Mouse (Mus musculus) lung, adult 2 months (tissue): Measurements from ENCODE around the gene Gm49387.

Experiments used
- CTCF ChIP-seq: fragments of 200-500 bp; IDR thresholded peaks from 2 replicates; pipeline ENCODE4 v1.5.1; 2011; ENCODE audit warnings: mild to moderate bottlenecking, low read length, control low read depth; ENCODE audit not compliant: insufficient read depth
- POLR2A ChIP-seq: fragments of 200-500 bp; IDR thresholded peaks from 2 replicates; pipeline ENCODE4 v1.6.1; 2011; ENCODE audit warnings: low read depth, mild to moderate bottlenecking, control low read depth, low read length, borderline replicate concordance; ENCODE audit errors: extremely low read depth

DNA sequence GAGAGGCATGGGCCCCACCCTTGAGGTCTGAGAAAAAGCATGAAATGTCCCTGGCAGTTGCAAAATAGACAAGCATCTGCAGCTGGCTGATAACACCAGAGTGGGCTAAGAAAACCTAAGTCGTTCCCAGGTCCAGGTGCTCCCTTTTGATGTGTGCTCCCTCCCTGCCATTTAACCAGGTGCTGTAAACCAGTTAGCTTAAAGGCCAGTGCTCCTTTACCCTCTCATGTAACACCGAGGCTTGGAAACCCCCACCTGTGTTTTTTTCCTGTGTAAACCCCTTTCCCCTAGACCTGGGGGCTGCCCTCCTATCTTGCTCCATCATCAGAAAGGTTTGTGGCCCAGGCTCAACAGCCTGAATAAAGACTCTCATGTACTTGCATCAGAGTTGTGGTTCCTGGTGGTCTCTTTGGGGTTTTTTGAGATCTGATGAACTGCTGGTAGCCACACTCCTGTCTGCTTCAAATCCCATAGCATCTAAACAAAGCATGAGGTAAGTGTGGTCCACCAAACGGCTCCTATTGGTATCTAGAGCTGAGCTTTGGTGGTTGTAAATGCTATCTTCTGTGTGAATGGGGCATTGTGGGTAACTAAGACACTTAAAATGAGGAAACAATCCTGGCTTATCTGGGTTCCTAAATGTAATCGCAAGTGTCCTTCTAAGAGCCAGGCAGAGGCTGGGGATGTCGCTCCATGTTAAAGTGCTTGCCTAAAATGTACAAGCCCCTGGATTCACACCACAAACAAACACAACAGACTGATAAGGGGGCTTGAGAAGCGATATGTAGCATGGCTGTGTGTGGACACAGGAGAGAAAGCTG lies 70.3 kb downstream of the Gm49387 start:
- TF ChIP-seq CTCF (no peak), POLR2A (no peak)
